Mouse (Mus musculus) adrenal gland, adult 8-10 months (tissue): Measurements from ENCODE around the gene Kif21b. TPM values are rescaled to one million over a fixed set of nuclear protein-coding genes. Genes with fewer than 3 reads are reported as not detected.

Experiments
- DNase-seq: peaks from one replicate; pipeline ENCODE4 v3.0.0; 2022
- total RNA-seq, 4 experiments: library from RNA; stranded (reverse); gene quantifications; 2 replicates each; pipeline ENCODE4 v1.2.4; 2022

Kif21b gene
- total RNA-seq, 4 experiments from 2014 or later, result 3.8 to 12.3 (median 7.6) TPM

DNA sequence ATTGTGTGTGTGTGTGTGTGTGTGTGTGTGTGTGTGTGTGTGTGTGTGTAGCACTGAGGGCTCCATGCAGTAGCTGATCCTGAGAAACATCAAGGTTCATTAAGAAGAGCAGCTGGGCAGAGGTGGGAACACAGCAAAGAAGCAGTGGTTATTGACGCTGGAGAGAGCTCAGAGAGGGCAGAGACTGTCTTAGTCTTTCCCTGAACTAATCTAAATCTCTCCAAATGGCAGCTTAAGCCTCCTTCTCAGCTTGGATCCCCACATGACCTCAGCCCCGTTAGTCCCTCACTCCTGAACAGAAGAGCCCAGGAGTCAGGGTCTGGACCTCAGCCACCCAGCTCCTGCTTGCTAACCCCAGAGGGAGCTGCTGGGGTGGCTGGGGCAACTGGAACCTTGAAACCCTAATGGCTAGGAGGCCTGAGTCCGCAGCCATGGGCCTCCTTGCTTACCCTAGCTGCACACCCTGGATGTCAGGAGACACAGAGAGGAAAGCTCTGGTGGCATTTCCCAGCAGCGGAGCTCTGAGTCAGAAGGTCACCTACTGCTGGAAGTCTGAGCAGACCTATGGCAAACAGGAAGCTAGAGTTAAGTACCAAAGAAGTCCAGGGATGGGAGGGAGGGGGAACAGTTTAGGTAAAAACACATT is 2.1 kb upstream of the Kif21b start:
- peak; percentile 42 for DNase-seq

DNA sequence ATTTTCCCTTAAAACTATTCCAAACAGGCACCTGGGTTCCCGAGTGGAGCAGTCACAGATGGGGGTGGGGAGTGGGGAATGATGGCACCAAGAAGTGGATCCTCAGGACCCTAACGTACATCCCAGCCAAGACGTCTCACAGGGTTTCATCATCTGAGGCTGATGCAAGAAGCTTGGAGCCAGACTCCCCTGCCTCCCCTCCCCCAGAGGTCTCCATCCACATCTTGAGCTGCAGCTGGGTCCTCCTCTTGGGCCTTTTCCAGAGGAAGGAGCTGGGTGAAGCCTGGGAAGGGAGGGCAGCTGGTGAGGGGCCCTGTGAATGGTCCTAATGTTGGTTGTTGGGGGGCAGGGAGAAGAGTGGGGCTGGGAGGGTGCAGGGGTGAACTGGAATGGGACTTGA is 1.1 kb upstream of the Kif21b start:
- no peak for DNase-seq

DNA sequence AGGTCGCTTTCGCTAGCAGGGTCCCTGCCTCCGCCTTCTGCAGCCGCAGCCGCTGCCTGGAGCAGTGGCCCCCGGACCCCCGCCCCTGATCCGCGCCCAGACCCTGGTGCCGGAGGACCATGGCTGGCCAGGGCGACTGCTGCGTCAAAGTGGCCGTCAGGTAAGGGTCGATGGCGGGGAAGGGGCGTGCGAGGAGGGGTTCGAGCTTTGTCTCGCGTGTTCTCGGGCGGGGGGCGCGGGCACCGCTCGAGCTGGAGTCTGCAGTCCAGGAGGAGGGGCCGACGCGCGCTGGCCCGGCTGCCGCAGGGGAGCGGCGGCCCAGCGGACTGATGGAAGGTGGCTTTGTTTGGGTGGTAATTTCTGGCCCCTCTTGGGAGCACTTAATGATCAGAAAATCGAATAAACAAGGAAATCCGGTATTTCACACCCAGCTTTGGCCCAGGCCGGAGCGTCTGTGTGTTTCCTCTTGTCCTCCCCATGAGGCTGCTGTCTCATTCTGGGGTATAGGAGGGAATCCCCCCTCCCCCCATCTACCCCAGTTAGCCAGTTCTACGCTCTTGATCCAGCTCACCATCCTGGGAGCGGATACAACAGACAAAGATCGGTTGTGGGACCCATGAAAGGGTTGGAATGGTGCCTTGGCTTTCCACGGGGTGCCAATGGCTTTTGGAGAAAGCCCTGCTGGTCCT is 558 bp downstream of the Kif21b start:
- no peak for DNase-seq

DNA sequence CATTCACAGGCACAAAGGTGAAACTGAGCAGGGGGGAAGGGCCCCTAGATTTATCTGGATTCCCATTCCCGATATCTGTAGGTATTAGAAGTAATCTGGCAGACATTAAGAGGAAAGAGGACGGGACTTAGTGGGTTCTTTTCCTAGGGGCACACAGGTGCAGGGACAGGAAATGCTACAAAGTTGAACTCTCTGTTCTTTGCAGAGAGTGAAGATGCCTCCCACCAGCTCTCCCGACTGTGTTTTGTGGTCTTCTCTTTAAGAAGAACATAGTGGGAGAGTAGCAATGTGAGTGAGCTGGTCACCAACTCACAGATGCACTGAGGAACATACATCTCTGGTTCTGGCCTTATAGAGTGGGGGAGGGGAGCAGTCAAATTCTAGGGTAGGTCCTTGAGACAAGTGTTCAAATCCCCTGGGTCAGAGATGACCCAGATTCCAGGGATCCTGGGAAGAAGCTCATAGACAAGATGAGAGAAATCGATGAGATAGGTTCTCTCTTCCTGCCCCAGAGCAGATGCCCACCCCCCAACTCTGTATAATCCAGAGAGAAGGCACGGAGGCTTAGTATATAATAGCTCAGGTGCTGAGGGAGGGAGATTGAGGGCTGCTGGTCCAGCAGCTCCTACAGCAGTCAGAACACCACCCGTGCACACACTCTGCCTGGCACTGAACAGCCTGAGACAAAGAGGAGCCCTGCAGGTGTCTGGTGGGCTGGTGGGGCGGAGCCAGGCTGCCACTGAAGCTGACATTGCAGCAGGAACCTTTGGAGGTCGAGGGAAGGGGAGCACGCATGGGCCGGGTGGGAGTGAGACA is 1.4 kb downstream of the Kif21b start:
- no peak for DNase-seq

DNA sequence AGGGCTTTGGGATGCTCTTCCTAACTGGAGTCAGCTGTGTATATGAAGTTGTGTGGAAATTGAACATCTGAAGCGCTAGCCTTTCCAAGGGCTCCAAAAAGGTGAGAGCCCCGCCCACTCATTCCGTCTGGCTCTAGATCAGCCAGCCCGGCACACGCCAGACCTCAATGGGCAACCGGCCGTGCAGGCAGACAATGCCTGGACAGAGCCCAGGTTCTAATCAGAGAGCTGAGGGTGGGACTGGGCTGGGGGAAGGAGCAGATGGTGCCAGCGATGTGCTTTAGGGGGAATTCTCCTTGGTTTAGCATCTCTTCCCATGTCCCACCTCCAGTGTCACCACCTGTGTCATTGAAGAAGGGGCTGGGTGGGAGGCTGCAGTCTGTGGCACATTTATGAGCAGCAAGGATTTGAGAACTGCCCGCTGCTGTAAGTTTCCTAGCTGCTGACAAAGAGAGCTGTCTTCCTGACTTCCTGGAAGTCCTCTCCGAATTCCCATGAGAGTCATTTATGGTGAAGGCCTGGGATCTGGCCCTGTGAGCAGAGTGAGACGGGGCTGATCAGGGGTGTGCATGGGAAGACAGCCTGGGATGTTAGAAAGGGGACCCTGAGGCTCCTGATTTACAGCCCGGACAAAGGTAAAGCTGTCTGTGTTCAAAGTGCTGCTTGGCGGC is 2.5 kb downstream of the Kif21b start:
- DNase-seq, result no peak

DNA sequence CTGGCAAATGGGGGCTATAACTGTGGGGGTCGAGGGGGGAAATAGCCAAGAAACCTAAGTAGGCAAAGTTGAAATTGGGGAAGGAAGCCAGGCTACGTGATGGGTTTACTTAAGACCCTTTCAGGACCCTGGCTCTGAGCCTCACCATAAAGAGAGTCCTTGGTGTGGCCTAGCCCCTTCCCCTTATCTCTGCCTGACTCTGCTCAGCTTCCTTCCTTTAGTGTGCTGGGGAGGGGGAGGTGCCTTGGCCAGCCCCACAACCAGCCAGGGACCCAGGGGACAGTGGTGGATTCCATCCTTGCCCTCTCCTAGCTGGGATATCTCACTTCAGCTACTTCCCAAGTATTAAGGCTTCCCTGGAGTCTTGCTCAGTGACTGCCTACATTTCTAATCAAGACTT is 3.4 kb downstream of the Kif21b start:
- no peak for DNase-seq

DNA sequence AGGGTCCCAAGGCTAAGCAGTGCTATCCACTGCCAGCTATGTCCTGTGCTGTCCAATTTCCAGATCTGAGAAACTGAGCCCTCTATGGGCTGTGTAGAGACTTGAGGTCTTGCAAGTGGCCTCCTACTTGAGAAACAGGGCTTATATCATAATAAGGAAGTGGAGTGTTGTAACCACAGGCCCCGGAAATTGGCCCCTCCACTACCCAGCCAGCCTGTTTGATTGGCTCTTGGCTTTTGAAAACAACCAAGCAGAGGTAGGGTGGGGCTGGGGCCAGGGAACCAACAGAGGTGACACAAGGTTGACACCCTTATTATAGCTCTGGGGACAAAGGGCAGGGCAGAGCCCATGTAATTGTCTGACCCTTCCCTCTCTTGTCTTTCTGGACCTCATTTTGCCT is 3.9 kb downstream of the Kif21b start:
- no peak for DNase-seq

DNA sequence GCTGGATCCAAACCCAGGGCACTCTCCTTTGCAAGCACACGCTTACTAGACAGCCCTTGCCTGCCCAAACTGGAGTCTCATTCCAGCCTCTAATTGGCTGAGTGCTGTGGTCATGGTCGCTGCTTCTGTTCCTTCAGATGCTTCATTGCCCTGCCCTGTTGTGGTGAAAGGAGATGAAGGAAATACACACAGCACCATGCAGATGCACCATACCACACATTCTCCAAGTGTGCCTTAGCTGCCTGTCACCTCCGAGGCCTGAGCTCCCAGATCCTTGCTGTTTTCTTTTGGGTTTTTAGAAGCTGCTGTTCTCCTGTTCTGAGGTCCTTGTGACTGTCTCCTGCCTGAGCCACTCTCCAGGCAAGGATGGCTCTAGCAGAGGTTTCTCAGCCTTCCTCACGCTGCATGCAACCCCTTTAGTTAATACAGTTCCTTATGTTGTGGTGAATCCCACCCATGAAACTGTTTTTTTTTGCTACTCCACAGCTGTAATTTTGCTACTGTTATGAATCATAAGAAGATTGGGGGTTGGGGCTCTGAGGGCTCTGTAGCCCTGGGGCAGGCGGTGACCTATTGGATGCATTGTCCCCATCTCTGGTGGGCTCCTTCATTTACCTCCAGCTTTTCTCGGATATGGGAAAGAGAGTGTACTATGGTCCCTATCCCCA is 4.7 kb downstream of the Kif21b start:
- DNase-seq, result no peak

DNA sequence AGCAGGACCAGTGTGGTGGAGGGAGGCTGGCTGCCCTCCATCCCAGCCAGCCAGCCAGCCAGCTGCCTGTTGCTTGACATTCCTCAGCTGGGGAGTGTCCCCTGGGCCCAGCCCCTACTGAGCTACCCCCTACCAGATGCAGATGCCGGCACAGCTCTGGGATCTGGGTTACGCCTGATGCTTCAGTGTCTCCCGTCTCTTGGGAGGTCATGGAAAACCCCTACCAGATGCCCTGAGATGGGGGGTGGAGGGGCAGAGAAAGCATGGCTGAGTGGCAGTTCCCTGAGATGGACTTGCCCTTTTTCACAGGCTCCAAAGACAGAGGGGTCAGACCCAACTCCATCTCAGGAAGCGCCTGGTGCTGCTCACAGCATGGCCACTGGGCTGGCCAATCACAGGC is 5.4 kb downstream of the Kif21b start:
- DNase-seq, result no peak

DNA sequence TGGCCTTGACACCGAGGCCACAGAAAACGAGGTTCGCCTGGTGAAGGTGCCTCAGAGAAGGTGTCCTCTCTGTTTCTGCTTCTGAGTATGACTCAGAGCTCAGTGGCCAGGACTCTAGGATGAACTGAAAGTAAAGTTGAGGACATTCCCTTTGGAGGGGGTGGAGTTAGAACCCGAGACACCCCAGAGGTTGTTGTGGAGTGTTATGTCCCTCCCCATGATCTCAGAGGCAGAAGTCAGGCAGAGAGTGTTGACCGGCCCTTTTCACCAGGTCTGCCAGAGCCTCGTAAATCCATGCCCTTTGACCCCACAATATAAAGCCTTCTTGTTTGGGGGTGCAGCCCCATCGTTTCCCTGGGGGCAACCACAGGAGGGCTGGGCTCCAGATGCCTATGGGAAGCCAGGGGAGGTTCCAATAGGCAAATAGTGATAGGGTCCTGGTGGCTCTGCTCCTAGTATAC is 5.9 kb downstream of the Kif21b start:
- DNase-seq, result no peak

DNA sequence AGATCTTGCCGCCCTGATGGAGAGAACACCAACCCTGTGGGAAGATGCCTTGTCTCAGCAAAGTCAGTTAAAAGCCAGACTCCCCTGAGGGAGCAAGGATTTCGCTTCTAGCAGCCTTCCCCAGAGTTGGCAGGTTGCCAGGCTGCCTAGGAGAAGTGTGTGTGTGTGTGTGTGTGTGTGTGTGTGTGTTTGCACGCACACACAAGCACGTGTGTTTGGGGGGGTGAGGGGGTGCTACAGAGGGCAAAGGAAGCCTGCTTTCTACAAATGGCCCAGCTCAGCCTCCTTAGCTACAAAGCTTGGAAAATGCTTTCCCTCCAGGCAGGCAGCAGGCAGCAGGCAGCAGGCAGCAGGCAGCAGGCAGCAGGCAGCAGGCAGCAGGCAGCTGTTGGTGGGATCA is 6.4 kb downstream of the Kif21b start:
- DNase-seq, result no peak

DNA sequence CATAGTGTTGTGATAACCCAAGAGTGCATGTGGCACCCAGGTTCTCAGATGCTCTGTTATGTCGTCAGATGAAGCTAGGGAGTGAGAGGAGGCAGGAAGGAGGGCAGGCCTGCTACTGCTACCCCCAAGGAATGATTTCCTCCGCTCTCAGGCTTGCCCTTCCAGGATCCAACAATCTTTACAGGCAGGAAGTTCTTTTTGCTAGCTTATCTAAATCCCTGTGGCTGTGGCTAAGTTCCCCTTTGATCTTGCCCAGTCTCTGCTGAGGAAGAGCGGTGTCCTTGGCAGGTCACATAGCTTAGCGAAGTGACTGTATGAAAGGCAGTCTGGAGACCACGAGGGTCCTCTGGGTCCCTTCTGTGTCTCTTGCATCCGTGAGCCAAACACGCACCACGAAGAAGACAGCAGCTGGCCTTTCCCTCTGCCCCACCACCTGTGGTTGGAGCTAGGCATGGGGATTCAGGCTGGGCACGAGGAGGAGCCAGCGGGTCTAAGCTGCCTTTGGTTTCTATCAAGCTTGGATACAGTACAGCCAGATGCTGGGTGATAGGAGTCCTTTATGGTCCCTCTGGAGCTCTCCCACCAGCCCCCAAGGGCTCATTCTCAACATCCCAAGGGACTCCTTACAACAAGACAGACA is 7.1 kb downstream of the Kif21b start:
- peak; percentile 28 for DNase-seq

DNA sequence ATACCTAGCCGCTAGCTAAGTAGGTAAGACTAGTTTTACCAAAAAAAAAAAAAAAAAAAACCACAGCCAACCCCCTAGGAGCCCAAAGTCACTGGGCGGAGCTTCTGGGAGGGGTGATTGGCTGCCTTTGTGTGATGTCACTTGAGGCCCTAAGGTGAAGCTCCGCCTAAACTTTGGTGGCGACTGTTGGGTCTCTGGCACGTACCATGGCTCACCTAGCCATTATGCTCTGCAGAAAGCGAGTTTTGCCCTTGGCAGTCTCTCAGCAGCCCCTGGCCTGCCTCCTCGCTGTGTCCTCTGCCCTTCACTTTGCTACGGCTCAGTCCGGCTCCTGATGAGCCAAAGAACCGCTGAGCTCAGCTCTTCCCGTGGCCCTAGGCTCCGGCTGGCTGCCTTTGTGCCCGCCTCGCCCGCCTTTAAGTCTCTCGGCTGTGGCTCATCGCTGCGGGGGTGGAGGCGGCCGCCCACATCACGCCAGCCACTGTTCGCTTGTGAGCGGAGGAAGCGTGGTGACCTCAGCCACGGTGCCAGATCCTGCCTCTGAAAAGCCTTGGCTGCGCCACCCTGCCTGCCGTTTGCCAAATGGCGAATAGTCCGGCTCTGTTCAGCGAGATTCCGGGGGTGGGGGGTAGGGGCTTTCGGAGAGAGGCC is 8.9 kb downstream of the Kif21b start:
- DNase-seq, result peak; percentile 84

DNA sequence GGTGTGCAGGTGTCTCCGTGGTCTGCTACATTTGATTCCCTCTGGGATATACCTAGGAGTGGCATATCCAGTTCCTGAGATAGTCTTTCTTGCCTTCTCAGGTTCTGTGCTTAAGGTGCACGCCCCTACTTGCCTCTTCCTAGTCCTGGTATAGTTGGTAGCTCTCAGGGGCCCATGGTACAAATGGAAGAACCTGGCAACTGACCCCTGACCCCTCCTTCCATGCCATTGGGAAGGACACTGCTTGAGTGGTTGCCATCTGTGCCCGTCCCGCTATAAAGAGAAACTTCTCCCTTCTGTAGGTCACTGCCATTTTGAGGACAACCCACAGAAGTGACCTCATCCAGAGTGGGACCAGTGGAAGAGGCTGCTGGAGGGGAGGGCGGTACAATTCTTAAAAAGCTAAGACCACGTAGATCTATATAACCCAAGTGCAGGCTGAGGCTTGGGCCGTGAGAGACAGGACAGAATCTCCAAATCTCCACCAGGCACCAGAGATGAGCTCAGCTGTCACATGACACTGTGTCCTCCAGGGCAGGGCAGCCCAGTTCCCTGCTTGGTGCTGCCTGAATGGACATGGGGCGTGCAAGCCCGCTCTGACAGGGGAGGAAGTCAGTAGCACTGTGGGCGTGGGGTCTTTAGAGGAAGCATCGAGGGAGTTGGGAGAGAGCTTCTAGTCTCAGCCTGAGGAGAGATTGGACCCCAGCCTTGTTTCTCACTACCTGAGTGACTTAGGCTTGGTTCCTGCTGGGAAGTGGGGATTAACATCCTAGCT is 10.2 kb downstream of the Kif21b start:
- DNase-seq, result no peak

DNA sequence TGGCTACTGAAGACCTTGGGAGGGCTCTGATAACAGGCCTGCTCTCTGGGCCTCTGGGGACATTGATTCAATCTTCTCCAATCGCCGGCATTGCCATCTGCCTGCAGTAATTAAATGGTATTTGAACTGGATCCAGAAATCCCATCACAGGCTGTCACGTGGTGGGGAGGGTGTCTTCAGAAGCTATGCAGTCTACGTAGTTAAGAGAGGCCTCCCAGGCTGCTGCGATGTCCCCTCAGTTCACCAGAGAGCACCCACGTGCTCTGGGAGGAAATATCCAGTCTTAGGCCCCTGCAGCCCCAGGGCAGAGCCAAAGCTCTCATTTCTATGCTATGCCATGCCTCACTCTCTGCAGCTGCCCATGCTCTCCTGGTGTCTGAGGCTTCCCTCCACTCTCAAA is 11.1 kb downstream of the Kif21b start:
- no peak for DNase-seq

DNA sequence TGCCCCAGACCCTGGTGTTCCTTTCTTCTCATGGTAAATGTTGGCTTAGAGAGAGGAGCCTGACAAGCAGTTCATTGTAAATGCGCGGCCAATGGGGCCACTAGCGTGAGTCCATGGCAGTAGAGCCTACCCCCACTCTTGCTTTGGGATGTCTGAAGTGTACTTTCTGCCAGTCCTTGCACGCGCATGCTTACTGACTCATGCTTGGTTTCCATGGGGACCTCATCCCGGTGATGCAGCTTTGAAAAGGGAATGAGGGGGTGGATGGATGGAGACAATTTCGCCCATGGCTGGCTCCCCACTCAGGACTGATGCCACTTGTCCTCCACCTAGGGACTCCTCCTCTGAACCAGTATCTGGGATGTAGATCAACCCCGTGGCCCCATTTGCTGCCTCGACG is 12.3 kb downstream of the Kif21b start:
- no peak for DNase-seq

DNA sequence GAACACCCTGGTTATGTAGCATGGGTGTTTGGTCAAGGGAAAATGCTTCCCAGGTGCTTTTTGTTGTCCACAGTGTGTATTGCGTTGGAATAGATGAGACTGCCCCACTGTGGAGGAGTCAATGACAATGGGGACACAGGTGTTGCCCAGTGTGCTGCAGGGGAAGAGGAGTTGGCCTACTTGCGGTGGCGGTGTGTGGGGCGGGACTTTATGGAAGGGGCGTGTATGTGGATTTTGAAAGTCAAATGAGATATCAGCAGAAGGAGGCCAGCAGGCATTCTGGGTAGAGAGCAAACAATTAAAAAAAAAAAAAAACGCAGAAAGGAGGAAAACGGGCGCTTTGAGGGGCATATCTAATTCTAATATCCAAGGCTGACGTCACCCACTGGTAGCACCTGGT is 18.5 kb downstream of the Kif21b start:
- no peak for DNase-seq

DNA sequence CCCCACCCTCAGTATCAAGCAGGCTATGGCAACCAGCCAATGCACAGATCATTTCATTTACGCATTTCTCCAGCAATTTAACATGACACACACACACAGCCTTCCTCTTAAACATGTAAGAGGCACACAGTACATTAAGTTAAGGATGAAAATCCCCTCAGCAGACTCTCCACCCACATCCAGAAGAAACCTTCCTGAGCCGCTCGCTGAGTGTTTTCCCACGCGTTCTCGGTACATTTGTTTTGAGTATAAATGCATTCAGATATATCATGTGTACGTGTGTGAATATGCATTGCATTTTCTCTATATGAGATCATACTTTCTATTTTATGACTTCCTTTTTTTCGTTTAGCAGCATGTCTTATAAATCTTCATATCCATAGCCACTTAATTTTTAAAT is 20.2 kb downstream of the Kif21b start:
- DNase-seq, result no peak

DNA sequence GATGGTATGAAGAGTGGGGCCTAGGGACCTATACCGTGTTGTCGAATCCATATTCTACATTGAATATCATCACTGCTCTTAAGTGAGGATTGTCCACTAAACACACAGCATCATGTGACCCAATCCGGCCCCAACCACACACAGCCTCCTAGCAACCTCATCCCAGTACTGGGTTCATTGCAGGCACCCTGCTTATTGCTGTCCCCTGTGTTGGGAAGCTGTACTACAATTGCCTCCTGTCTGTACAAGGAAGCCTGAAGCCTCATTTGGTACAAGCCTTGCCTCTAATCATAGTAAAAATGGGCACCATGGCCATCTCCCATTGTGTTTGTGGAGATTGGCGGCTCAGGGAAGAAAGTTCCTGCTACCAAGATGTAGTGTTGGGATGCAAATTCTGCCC is 25.1 kb downstream of the Kif21b start:
- DNase-seq, result no peak

DNA sequence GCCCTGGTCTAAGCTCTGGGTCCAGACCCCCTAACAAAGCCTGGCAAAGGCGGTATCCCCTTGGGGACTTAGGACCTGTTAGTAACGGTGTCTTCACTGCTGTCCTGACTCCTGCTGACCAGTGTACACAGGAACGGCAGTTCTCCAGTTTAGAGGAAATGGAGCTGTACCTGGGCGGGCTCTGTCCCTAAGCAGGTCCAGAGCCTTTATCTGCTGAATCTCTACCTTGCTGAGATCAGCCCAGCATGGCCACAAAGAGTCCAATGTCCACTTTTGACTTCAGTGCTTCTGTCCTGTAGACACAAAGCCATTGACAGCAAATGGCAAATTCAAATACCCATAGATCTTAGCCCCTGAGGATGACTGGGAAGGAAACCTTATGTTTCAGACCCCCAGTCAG is 25.8 kb downstream of the Kif21b start:
- no peak for DNase-seq

DNA sequence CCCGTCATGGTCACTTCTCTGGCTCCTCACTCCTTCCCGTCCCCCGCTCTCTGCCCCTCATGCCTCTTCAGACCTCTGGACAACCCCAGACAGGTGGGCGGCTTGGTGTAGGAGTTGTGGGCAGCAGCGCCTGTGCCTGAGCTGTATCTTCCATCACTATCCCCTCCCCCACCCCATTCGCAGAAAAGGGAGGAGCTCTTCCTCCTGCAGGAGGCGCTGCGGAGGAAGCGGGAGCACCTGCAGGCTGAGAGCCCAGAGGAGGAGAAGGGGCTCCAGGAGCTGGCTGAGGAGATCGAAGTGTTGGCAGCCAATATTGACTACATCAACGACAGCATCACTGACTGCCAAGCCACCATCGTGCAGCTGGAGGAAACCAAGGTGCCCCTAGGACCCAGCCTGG is 28.6 kb downstream of the Kif21b start:
- no peak for DNase-seq
